Mouse (Mus musculus): ENCODE results near the gene Vmn2r74. TPM values are rescaled to one million over a fixed set of nuclear protein-coding genes. Genes with fewer than 3 reads are reported as not detected.

The Vmn2r74 gene
- polyA plus RNA-seq (2012): not detected in 2 replicates

GRCm38 (mm10) chr7:85961529-85961928 lies at the start of gene Vmn2r74:
Gene Vmn2r74 (minus strand): TSS chr7:85961629.
- TF ChIP-seq GATA1 (IDR thresholded peaks at IDR 0.05; ENCODE audit: low read length): no peak

- TF ChIP-seq GATA1 (IDR thresholded peaks at IDR 0.05; ENCODE audit: low read length): no peak
Measured at GRCm38 (mm10) chr7:86007533-86007932, 46.1 kb upstream of the Vmn2r74 start.

Other genes with a start within 250 kb of the Vmn2r74 start
- gene Vmn2r72, start 206.5 kb downstream of the Vmn2r74 start, polyA plus RNA-seq (2012): not detected in 2 replicates
- not detected in 2 replicates for gene Vmn2r73, start 85.4 kb downstream of the Vmn2r74 start, polyA plus RNA-seq (2012)
- not detected in 2 replicates for gene Vmn2r75, start 210.1 kb upstream of the Vmn2r74 start, polyA plus RNA-seq (2012)